Mouse (Mus musculus): ENCODE results near the gene Mfsd12.

- TF ChIP-seq HCFC1 (IDR thresholded peaks at IDR 0.05; ENCODE audit: borderline replicate concordance, insufficient read depth, low read length): no peak
- no peak for TF ChIP-seq MAFK (IDR thresholded peaks at IDR 0.05; ENCODE audit: insufficient read depth, low read depth, low read length)
These were observed 47.4 kb downstream of the Mfsd12 start for GRCm38 (mm10) chr10:81404720-81405119.

Data from ES-E14 (cell line).